Mouse (Mus musculus): ENCODE data around the gene Dio2. TPM values are rescaled to one million over a fixed set of nuclear protein-coding genes. Genes with fewer than 3 reads are reported as not detected.

Dio2 gene
- 19.0 TPM for polyA plus RNA-seq (2014; fragmentation: Illumina TruSeq; extraction: RNeasy Lipid Tissue Mini Kit (QIAGEN cat#74804))

DNA sequence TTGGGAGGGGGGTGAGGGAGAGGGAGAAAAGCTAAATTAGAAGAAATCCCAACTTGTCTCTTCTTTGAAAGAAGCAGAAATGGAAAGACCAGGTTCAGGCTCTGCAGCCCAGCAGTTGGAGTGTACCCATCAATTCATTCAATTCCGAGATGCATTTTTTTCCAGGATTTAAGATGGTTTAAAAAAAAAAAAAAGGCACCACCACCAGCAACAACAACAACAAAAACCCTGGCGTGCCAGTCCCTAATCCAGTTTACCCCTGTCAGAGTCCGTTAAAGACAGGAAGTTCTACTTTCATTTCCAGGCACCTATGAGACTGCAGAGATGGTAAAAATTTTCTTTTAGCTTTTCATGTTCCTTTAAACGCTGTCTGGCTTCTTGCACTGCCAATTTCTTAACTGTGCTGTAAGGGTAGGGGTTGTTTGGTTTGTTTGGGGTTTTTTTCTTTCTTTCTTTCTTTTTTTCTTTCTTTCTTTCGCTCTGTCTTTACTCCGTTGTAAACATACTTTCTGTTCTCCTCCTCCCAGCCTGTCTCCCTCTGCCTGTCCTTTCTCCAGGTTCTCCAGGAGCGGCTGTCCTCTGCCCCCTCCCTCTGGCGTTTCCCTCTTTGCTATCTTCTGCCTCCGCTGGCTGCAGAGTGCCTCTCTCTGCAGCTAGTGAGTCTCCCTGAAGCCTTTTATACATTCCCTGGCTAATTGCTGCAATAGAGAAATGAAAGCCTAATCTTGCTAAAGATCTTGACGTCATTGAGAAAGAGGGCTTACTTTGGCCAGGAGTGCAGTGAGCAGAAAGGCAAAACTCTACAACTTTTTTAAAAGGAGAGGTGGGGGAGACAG is at the start of gene Dio2:
Gene Dio2, minus strand, starts transcription at position 51 of the 836 bp plus-strand sequence.

Measured in ovary, adult 10 weeks (tissue).